Mouse (Mus musculus) cerebellum, adult 11-12 months (tissue): ENCODE measurements around the gene Akirin2.
A peak's percentile ranks its signal among the peaks of the same experiment; 100 is the strongest.

Experiments
- DNase-seq: peaks from one replicate; pipeline ENCODE4 v3.0.0; 2022

Akirin2 gene

DNA sequence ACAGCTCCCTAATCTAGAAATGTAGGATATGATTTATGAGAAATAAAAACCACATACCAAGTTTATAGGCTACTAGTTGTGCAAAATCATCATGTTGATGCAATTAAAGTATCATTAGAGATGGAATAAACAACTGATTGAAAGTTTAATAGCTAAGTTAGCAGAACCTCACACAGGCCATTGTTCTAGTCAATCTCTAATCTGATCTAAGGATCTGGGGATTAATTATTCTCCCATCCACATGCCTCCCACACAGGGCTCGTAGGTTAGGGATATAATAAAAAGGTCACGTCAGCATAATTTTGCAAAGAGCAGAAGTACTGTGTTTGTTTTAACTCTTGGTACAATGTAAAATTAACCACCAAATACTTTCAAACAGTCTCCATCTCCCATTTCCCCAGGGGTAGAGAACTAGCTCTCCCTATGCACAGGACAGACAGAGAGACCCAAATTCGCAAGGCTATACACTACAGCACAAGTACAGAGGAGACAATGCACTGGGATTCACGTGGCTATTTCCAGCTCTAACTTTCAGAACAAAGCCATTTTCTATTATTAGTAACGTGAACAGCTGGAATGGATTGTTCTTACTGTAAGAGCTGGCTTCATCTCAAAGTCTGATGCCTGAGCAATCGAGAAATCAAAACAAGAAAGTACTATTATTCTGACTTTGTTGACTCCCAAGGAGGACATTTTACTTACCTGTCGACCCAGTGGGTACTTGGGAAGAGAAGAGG lies 34.3 kb downstream of the Akirin2 start:
- DNase-seq: no peak

DNA sequence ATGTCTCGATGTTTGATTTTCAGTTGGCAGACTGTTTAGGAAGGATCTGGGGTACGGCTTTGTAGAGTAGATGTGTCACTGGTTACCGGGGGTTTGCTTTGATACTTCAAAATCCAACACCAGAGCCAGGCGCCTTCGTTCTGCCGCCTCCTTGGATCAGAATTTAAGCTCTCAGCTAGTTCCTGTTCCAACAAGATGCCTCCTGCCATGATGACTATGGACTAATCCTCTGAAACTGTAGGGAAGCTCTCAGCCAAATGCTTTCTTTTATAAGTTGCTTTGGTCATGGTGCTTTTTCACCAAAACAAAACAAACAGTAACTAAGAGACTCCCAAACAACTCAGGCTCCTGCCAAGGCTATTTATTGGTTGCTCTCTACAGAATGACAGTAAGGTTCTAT lies 52.4 kb downstream of the Akirin2 start:
- DNase-seq: no peak

DNA sequence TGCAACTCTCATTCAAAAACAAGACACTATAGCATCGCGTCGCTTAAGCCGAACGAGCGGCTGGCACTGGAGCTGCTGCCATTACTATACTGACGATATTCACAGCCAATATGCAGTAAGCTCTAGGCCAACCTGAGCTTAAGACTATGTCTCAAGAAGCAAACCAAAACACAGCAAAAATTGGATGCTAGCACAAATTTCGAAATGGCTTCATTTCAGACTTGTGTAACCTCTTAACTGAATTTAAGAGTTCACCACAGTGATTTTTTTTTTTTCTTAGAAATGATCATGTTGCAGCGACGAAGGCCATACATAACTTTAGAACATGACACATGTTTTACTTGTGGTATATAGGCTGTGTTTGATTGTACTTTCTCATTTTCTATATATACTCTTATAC lies 55.9 kb downstream of the Akirin2 start:
- DNase-seq: no peak

DNA sequence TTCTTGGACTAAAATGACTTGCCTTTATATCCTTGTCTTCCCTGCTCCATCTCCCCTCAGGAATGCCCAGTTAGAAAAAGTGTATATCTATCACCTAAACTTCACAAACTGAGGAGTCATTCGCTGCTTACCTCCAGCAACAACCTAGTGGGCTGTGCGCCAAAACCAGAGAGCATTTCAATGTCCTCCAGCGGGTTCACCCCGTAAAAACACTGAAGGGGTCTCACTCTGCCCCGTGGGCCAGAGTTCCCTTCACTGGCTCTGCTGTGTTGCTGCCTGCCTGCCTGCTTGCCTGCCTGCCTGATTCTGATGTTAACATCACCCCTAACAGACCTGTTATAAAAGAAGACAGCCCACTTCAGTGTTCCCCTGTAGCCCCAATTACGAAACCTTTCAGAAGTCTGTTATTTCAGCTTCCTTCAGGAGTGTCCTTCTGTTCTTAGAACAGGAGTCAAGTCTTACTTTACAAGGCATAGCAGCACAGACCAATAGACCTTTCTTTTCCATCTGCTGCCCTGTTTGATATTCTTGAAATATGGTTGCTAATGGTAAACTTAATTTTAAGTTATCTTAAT lies 62.9 kb downstream of the Akirin2 start:
- DNase-seq: peak; percentile 32

DNA sequence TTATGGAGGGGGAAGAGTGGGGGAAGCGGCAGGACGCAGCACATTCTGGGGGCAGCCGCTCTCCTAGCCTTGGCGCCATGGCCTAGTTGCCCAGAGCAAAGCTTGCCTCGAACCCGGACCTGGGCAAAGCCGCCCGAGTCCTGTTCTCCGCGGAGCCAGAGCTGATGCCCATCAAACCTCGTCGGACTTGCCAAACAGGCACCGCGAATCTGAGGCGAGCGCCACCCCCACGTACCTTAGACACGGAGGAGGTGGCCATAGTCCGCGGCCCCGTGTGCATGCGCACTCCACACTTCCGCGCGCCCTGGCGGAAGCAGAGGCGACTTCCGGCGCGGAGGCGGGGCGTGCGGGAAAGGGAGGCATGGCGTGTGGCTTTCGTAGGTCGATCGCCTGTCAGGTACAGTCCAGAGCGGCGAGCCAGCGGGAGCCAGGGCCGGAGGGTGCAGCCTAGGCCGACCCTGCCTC lies 63.9 kb downstream of the Akirin2 start, which contains the start of the genes Orc3 and Rars2:
Gene Orc3 (minus strand): TSS at position 315 of the 465 bp plus-strand sequence.
Gene Rars2 (plus strand): TSS at position 328 of the 465 bp plus-strand sequence.
- peak; percentile 94 for DNase-seq

DNA sequence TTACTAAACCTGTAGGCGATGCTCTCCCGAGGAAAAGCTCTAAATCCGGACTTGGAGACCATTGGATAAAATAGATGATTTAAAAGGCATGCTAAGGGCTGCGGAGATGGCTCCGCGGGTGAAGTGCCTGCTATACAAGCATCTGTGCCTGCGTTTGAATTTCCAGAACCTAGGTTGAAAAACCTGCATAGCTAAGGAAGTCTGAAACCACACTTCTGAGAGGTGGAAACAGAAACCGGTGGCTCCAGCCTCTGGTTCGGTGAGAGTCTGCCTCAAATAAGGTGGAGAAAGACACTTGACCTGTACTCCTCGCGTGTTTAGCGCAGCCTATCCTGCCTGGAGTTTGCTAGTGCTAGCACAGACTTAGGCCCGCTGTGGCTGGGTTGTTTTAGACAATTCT lies 64.6 kb downstream of the Akirin2 start:
- DNase-seq: peak; percentile 28

DNA sequence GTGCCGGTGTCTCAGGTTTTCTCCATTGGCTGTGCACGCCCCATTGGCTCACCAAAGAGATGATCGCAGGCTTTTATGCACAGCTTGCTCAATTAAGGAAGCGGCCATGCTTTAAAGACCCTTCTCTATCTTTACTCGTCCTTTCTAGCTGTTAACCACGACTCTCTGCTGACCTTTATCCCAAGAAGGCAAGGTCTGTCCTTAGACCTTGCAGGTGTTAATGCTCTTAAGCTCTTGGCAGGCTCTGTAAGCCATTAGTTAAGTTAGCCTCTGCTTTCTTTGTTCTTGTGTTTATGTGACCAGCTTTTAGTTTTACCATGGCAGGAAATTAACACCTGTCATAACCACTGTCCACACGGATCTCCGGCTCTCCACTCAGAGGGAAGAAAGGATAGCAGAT lies 65.4 kb downstream of the Akirin2 start:
- no peak for DNase-seq
